Mouse (Mus musculus) adrenal gland, postnatal 14 days (tissue): ENCODE data around the gene BC035947. TPM values are rescaled to one million over a fixed set of nuclear protein-coding genes. Genes with fewer than 3 reads are reported as not detected.
A peak's percentile ranks its signal among the peaks of the same experiment; 100 is the strongest.
"Not testable (repeated sequence)": the region's sequence is repeated elsewhere in the genome, so short reads cannot be mapped to it uniquely, and the experiment has no call there.

ENCODE experiments used
- DNase-seq: peaks from one replicate; pipeline ENCODE4 v3.0.0; 2021; ENCODE audit warnings: mixed read lengths
- long read RNA-seq, 2 experiments: library from polyadenylated mRNA; stranded (forward); transcript quantifications; one replicate each; pipeline ENCODE4 v2.0.0; 2021
- total RNA-seq: library from RNA; stranded (reverse); gene quantifications from 2 replicates; pipeline ENCODE4 v1.2.3, GENCODE M21; 2021

BC035947 gene
- total RNA-seq = 0.11 and 0.15 TPM in 2 replicates
- long read RNA-seq, experiment 1 = 0 reads
- long read RNA-seq, experiment 2 = 0 reads

GRCm38 (mm10) chr1:78511621-78512160, at the start of gene BC035947:
TSS of gene BC035947 (minus strand) at chr1:78512158.
- peak; percentile 43 for DNase-seq

GRCm38 (mm10) chr1:78554012-78554666, 42.2 kb upstream of the BC035947 start:
- DNase-seq = no peak

GRCm38 (mm10) chr1:78548961-78549360, 37.0 kb upstream of the BC035947 start:
- DNase-seq = no peak

GRCm38 (mm10) chr1:78546258-78546657, 34.3 kb upstream of the BC035947 start:
- no peak for DNase-seq

- DNase-seq = not testable (repeated sequence)
Observed at GRCm38 (mm10) chr1:78543631-78544030, 31.7 kb upstream of the BC035947 start.

GRCm38 (mm10) chr1:78539166-78539565, 27.2 kb upstream of the BC035947 start:
- DNase-seq = no peak

- no peak for DNase-seq
Observed at GRCm38 (mm10) chr1:78538396-78538795, 26.4 kb upstream of the BC035947 start.

GRCm38 (mm10) chr1:78537494-78538010, 25.6 kb upstream of the BC035947 start:
- DNase-seq = peak; percentile 53

- peak; percentile 88 for DNase-seq
Observed at GRCm38 (mm10) chr1:78536310-78537164, 24.6 kb upstream of the BC035947 start.

GRCm38 (mm10) chr1:78534428-78535150, 22.6 kb upstream of the BC035947 start:
- DNase-seq = no peak

GRCm38 (mm10) chr1:78532184-78532800, 20.3 kb upstream of the BC035947 start:
- peak; percentile 45 for DNase-seq

- DNase-seq = no peak
Observed at GRCm38 (mm10) chr1:78530500-78531215, 18.7 kb upstream of the BC035947 start.

GRCm38 (mm10) chr1:78529011-78529410, 17.1 kb upstream of the BC035947 start:
- no peak for DNase-seq

GRCm38 (mm10) chr1:78528356-78528755, 16.4 kb upstream of the BC035947 start:
- no peak for DNase-seq

- peak; percentile 77 for DNase-seq
Observed at GRCm38 (mm10) chr1:78525189-78525886, 13.4 kb upstream of the BC035947 start.

GRCm38 (mm10) chr1:78518907-78519306, 6.9 kb upstream of the BC035947 start:
- DNase-seq = no peak

GRCm38 (mm10) chr1:78512756-78513155, 798 bp upstream of the BC035947 start:
- no peak for DNase-seq

- DNase-seq = peak; percentile 33
Observed at GRCm38 (mm10) chr1:78510862-78511261, 1.1 kb downstream of the BC035947 start, which contains the start of gene Mogat1. TSS of gene Mogat1 (plus strand) at chr1:78510991.

- no peak for DNase-seq
Observed at GRCm38 (mm10) chr1:78507137-78507536, 4.8 kb downstream of the BC035947 start.

- DNase-seq = no peak
Observed at GRCm38 (mm10) chr1:78502527-78502926, 9.4 kb downstream of the BC035947 start.
